In the genomic region with DNA sequence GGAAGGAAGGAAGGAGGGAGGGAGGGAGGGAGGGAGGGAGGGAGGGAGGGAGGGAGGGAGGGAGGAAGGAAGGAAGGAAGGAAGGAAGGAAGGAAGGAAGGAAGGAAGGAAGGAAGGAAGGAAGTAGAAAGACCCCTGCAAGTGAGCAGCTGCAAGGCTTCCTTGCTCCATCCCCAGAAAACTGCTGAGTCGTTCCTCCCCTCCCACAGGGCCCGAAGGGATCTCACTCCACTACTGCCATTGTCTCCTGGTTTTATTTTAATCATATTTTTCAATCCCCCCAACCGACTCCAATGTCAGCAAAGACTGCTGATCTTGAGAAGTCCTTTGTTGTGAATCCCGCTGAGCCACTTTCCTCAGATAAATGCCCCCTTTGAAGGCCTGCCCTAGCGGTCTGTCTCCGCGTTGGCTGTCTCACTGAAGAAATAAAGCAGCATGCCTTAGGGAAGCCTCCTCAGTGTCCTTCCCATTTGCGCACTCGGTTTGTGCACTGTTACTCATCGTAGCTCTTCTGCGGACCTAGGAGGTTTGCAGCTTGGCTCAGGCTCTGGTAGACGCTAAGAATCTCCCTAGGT, we compare ENCODE assay signal across 11 mouse cellular contexts.
DNase-seq lines count a peak whose midpoint lies in the region; ATAC-seq lines count a peak whose summit lies in the region.
"Had no signal": no experiment of that assay in that cellular context is flagged by ENCODE, and none has a peak within 500 bp of the region (broad histone marks: within the 10 kb centered on the region; RNA-seq: fewer than 3 reads in every experiment).

No protein-coding gene starts in this region.

- no peaks in the 10 kb centered on the region for H3K36me3 ChIP-seq in heart, embryonic 14.5 days (ENCODE audit: control insufficient read depth, insufficient read depth, low read length)
- H3K36me3 ChIP-seq in embryonic facial prominence, embryonic 10.5 days (replicated peaks) = no peaks in the 10 kb centered on the region
- H3K36me3 ChIP-seq in hindbrain, embryonic 13.5 days = no peaks in the 10 kb centered on the region
- no peaks in the 10 kb centered on the region for H3K36me3 ChIP-seq in limb, embryonic 10.5 days
- H3K36me3 ChIP-seq in liver, embryonic 12.5 days = no peaks in the 10 kb centered on the region
- H3K36me3 ChIP-seq: heart, embryonic 15.5 days; kidney, embryonic 15.5 days had no signal

- H3K9ac ChIP-seq in heart, embryonic 14.5 days (ENCODE audit: low read length) = no peak overlapping the region
- H3K9ac ChIP-seq in hindbrain, embryonic 13.5 days = no peak overlapping the region; the same call in 1 of the 2 replicates
- no peak overlapping the region for H3K9ac ChIP-seq in liver, embryonic 12.5 days
- H3K9ac ChIP-seq: heart, embryonic 15.5 days; kidney, embryonic 15.5 days; liver, embryonic 14.5 days had no signal

- H3K27ac ChIP-seq in heart, embryonic 14.5 days (replicated peaks in 1 of 2; ENCODE audit: control insufficient read depth in 1 of 2, insufficient read depth in 1 of 2, low read depth in 2 of 2, low read length in 2 of 2) = no peak overlapping the region
- no peak overlapping the region for H3K27ac ChIP-seq in embryonic facial prominence, embryonic 10.5 days (replicated peaks)
- no peak overlapping the region; the same call in 1 of the 2 replicates for H3K27ac ChIP-seq in hindbrain, embryonic 13.5 days
- H3K27ac ChIP-seq in limb, embryonic 10.5 days = no peak overlapping the region
- no peak overlapping the region for H3K27ac ChIP-seq in liver, embryonic 12.5 days
- H3K27ac ChIP-seq: heart, embryonic 15.5 days; kidney, embryonic 15.5 days; liver, embryonic 14.5 days had no signal

- peaks cover 0 to 3% of the 10 kb centered on the region in 2 experiments; a peak in 2 of 4 replicates for H3K4me1 ChIP-seq in heart, embryonic 14.5 days (ENCODE audit: control insufficient read depth in 2 of 2, insufficient read depth in 2 of 2, low read length in 2 of 2)
- peaks cover 7% of the 10 kb centered on the region; the same call in 1 of the 2 replicates for H3K4me1 ChIP-seq in embryonic facial prominence, embryonic 10.5 days
- H3K4me1 ChIP-seq in hindbrain, embryonic 13.5 days (replicated peaks) = peaks cover 8% of the 10 kb centered on the region
- H3K4me1 ChIP-seq in limb, embryonic 10.5 days = no peaks in the 10 kb centered on the region
- H3K4me1 ChIP-seq in liver, embryonic 12.5 days = no peaks in the 10 kb centered on the region
- H3K4me1 ChIP-seq: heart, embryonic 15.5 days; kidney, embryonic 15.5 days had no signal

- H3K4me2 ChIP-seq in heart, embryonic 14.5 days (ENCODE audit: low read length) = peak overlapping the region; percentile 27; the same call in 1 of the 2 replicates
- peak overlapping the region; percentile 28 for H3K4me2 ChIP-seq in hindbrain, embryonic 13.5 days
- H3K4me2 ChIP-seq in liver, embryonic 12.5 days = no peak overlapping the region
- H3K4me2 ChIP-seq: heart, embryonic 15.5 days; kidney, embryonic 15.5 days had no signal

- ATAC-seq in heart, embryonic 14.5 days (ENCODE audit: insufficient number of reproducible peaks, insufficient read depth, low FRiP score, low read depth) = no peak
- peak; percentile 61; the same call in 1 of the 2 replicates for ATAC-seq in hindbrain, embryonic 13.5 days (ENCODE audit: low FRiP score)
- ATAC-seq in liver, embryonic 12.5 days = no peak

- no peaks in the 10 kb centered on the region for H3K9me3 ChIP-seq in heart, embryonic 14.5 days (ENCODE audit: control insufficient read depth, low read length)
- H3K9me3 ChIP-seq in embryonic facial prominence, embryonic 10.5 days = no peaks in the 10 kb centered on the region
- H3K9me3 ChIP-seq in hindbrain, embryonic 13.5 days = no peaks in the 10 kb centered on the region
- H3K9me3 ChIP-seq in limb, embryonic 10.5 days (replicated peaks) = no peaks in the 10 kb centered on the region
- H3K9me3 ChIP-seq in liver, embryonic 12.5 days (replicated peaks) = no peaks in the 10 kb centered on the region
- H3K9me3 ChIP-seq: heart, embryonic 15.5 days; kidney, embryonic 15.5 days had no signal

- no peak overlapping the region for H3K4me3 ChIP-seq in heart, embryonic 14.5 days (ENCODE audit: control insufficient read depth in 1 of 2, insufficient read depth in 1 of 2, low read depth in 1 of 2, low read length in 2 of 2)
- H3K4me3 ChIP-seq in embryonic facial prominence, embryonic 10.5 days = no peak overlapping the region
- no peak overlapping the region for H3K4me3 ChIP-seq in hindbrain, embryonic 13.5 days
- H3K4me3 ChIP-seq in limb, embryonic 10.5 days = no peak overlapping the region
- H3K4me3 ChIP-seq in liver, embryonic 12.5 days = no peak overlapping the region
- H3K4me3 ChIP-seq: heart, embryonic 15.5 days; kidney, embryonic 15.5 days had no signal

- no peak for DNase-seq in heart, adult 8-10 months (ENCODE audit: low spot score)
- DNase-seq in embryonic facial prominence, embryonic 10.5 days (ENCODE audit: low spot score) = peak; percentile 22
- DNase-seq in neural tube, embryonic 10.5 days (ENCODE audit: extremely low spot score, low spot score) = peak; percentile 21
- DNase-seq in adrenal gland, postnatal 4 days (ENCODE audit: low spot score in 2 of 2) = no peak
- no peak for DNase-seq in limb, embryonic 10.5 days (ENCODE audit: low spot score)

- 24% methylated on average over 12 of the region's 12 CpGs for WGBS in heart, embryonic 14.5 days
- 16% methylated on average over 12 of the region's 12 CpGs for WGBS in embryonic facial prominence, embryonic 10.5 days
- WGBS in hindbrain, embryonic 13.5 days = 8% methylated on average over 12 of the region's 12 CpGs
- WGBS in limb, embryonic 10.5 days = 38% methylated on average over 12 of the region's 12 CpGs
- WGBS in liver, embryonic 12.5 days (ENCODE audit: insufficient replicate concordance) = 52% methylated on average over 12 of the region's 12 CpGs

- no peaks in the 10 kb centered on the region for H3K27me3 ChIP-seq in heart, embryonic 14.5 days (ENCODE audit: control insufficient read depth, insufficient read depth, low read length)
- H3K27me3 ChIP-seq in embryonic facial prominence, embryonic 10.5 days (replicated peaks; ENCODE audit: low read depth, poor library complexity, severe bottlenecking) = no peaks in the 10 kb centered on the region
- 0 out of 2 replicates have a peak, but pooled peaks cover 3% of the 10 kb centered on the region for H3K27me3 ChIP-seq in hindbrain, embryonic 13.5 days
- no peaks in the 10 kb centered on the region for H3K27me3 ChIP-seq in limb, embryonic 10.5 days (ENCODE audit: low read depth, poor library complexity, severe bottlenecking)
- no peaks in the 10 kb centered on the region for H3K27me3 ChIP-seq in liver, embryonic 12.5 days (replicated peaks)
- H3K27me3 ChIP-seq: heart, embryonic 15.5 days; kidney, embryonic 15.5 days had no signal

Comparison
In these comparisons a context has a peak if more than half of its experiments do, and no peak if none do; other contexts are left out.
1. DNase-seq: peak in embryonic facial prominence, embryonic 10.5 days (single experiment) and neural tube, embryonic 10.5 days (single experiment); none in heart, adult 8-10 months (single experiment), adrenal gland, postnatal 4 days (0 of 2) and limb, embryonic 10.5 days (single experiment).